Mouse (Mus musculus): ENCODE measurements around the gene Ikzf1. TPM values are rescaled to one million over a fixed set of nuclear protein-coding genes. Genes with fewer than 3 reads are reported as not detected.

Ikzf1 gene
- total and polyA plus RNA-seq, 2 experiments from 2014 or later, result 0.91 to 4.0 TPM

DNA sequence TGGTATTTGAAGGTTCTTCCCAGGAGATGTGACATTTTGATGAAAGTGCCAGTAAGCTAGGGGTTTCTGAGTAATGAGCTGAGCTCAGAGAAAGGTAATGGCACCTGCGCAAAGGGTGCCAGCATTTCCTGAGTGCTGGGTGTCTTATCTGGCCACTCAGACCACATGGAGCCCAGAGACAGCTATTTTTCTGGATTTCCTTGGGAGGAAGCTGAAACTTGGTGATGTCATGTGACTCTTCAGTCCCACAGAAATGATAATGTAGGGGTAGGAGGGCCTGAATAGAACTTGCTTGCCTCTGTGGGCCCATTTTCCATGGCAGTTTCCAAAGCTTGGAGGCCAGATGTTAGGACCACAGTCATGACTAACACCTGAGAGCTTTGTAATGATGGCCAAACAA lies 46.9 kb downstream of the Ikzf1 start:
- 96% methylated on average over 1 of the region's 1 CpGs for WGBS
- Histone ChIP-seq H3K4me1 (ENCODE audit: insufficient read depth, low read length) (no peaks in the 10 kb centered on the region), H3K9ac (replicated peaks; ENCODE audit: low read length) (no peak overlapping the region), H3K4me2 (ENCODE audit: low read depth, low read length) (no peak overlapping the region), H3K4me3 (ENCODE audit: low read length) (no peak overlapping the region), H3K9me3 (ENCODE audit: low read length) (no peaks in the 10 kb centered on the region), H3K27ac (no peak overlapping the region), H3K27me3 (ENCODE audit: insufficient read depth, low read length) (no peaks in the 10 kb centered on the region), H3K36me3 (ENCODE audit: insufficient read depth, low read length) (no peaks in the 10 kb centered on the region)
- DNase-seq (ENCODE audit: low spot score) (no peak), ATAC-seq (no peak)
- TF ChIP-seq CTCF (IDR thresholded peaks at IDR 0.05; ENCODE audit: low read depth), result no peak

- H3K9me3 ChIP-seq (ENCODE audit: low read length), result no peaks in the 10 kb centered on the region
- H3K4me1 ChIP-seq (ENCODE audit: insufficient read depth, low read length), result no peaks in the 10 kb centered on the region
- no peak overlapping the region for H3K27ac ChIP-seq
- H3K36me3 ChIP-seq (ENCODE audit: insufficient read depth, low read length), result no peaks in the 10 kb centered on the region
- no peaks in the 10 kb centered on the region for H3K27me3 ChIP-seq (ENCODE audit: insufficient read depth, low read length)
- no peak overlapping the region for H3K4me3 ChIP-seq (ENCODE audit: low read length)
- TF ChIP-seq CTCF (IDR thresholded peaks at IDR 0.05; ENCODE audit: low read depth), result no peak
- DNase-seq (ENCODE audit: low spot score) (no peak), ATAC-seq (no peak)
- no peak overlapping the region for H3K9ac ChIP-seq (replicated peaks; ENCODE audit: low read length)
- no peak overlapping the region for H3K4me2 ChIP-seq (ENCODE audit: low read depth, low read length)
- 79% methylated on average over 8 of the region's 8 CpGs for WGBS
Observed at GRCm38 (mm10) chr11:11732972-11733770, 48.4 kb downstream of the Ikzf1 start.

DNA sequence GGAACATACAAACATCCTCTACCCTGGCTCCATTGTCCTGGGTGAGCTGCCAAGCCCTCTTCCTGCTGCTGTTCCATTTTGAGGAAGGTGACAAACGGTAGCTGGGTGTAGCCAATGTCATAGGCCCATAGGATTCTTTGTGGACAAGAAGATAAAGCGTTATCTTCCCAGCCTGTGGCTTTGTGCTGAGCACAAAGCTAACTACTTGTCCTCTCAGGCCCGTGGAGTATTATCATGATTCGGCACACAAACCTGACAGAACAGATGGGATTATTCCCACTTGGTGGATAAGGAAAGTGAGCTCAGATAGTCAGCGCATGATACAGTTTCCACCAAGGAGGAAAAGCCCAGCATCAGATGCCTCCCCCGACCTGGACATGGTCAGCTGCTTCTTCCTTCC lies 50.4 kb downstream of the Ikzf1 start:
- DNase-seq (ENCODE audit: low spot score), result no peak
- Histone ChIP-seq H3K4me3 (ENCODE audit: low read length) (no peak overlapping the region), H3K27ac (no peak overlapping the region), H3K4me2 (ENCODE audit: low read depth, low read length) (no peak overlapping the region), H3K4me1 (ENCODE audit: insufficient read depth, low read length) (no peaks in the 10 kb centered on the region), H3K9ac (replicated peaks; ENCODE audit: low read length) (no peak overlapping the region), H3K9me3 (ENCODE audit: low read length) (no peaks in the 10 kb centered on the region), H3K27me3 (ENCODE audit: insufficient read depth, low read length) (no peaks in the 10 kb centered on the region), H3K36me3 (ENCODE audit: insufficient read depth, low read length) (no peaks in the 10 kb centered on the region)
- 82% methylated on average over 6 of the region's 6 CpGs for WGBS
- ATAC-seq, result no peak
- no peak for TF ChIP-seq CTCF (IDR thresholded peaks at IDR 0.05; ENCODE audit: low read depth)

GRCm38 (mm10) chr11:11736948-11737347 lies 52.1 kb downstream of the Ikzf1 start:
- DNase-seq (ENCODE audit: low spot score), result no peak
- Histone ChIP-seq H3K4me2 (ENCODE audit: low read depth, low read length) (no peak overlapping the region), H3K9ac (replicated peaks; ENCODE audit: low read length) (no peak overlapping the region), H3K9me3 (ENCODE audit: low read length) (no peaks in the 10 kb centered on the region), H3K4me3 (ENCODE audit: low read length) (no peak overlapping the region), H3K27me3 (ENCODE audit: insufficient read depth, low read length) (no peaks in the 10 kb centered on the region), H3K27ac (no peak overlapping the region), H3K36me3 (ENCODE audit: insufficient read depth, low read length) (no peaks in the 10 kb centered on the region), H3K4me1 (ENCODE audit: insufficient read depth, low read length) (no peaks in the 10 kb centered on the region)
- WGBS, result 85% methylated on average over 4 of the region's 4 CpGs
- no peak for ATAC-seq
- no peak for TF ChIP-seq CTCF (IDR thresholded peaks at IDR 0.05; ENCODE audit: low read depth)

DNA sequence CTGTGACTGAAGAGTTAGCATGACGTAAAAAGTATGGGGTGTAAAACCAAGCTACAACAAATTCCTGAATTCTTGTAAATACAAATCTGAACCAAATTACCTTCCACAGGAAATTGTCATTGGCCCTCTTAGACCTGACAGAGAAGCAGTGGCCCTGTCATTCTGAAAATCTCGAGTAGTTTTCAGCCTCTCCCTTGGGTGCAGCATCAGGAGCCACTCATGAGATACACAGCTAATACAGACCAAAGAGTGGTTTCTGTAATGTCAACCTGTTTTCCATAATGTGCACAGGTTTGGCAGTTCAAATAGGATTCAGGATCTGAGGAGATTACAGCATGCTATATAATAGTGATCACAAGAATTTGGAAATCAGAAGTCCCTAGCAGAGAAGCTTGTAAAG lies 52.8 kb downstream of the Ikzf1 start:
- H3K4me1 ChIP-seq (ENCODE audit: insufficient read depth, low read length), result no peaks in the 10 kb centered on the region
- ATAC-seq (no peak), DNase-seq (ENCODE audit: low spot score) (no peak)
- no peaks in the 10 kb centered on the region for H3K36me3 ChIP-seq (ENCODE audit: insufficient read depth, low read length)
- H3K9ac ChIP-seq (replicated peaks; ENCODE audit: low read length), result no peak overlapping the region
- H3K4me2 ChIP-seq (ENCODE audit: low read depth, low read length), result no peak overlapping the region
- no peaks in the 10 kb centered on the region for H3K27me3 ChIP-seq (ENCODE audit: insufficient read depth, low read length)
- H3K9me3 ChIP-seq (ENCODE audit: low read length), result no peaks in the 10 kb centered on the region
- no peak overlapping the region for H3K4me3 ChIP-seq (ENCODE audit: low read length)
- H3K27ac ChIP-seq, result no peak overlapping the region
- no peak for TF ChIP-seq CTCF (IDR thresholded peaks at IDR 0.05; ENCODE audit: low read depth)
- WGBS, result 65% methylated on average over 2 of the region's 2 CpGs

GRCm38 (mm10) chr11:11739054-11739453 lies 54.3 kb downstream of the Ikzf1 start:
- no peaks in the 10 kb centered on the region for H3K36me3 ChIP-seq (ENCODE audit: insufficient read depth, low read length)
- H3K4me1 ChIP-seq (ENCODE audit: insufficient read depth, low read length), result no peaks in the 10 kb centered on the region
- TF ChIP-seq CTCF (IDR thresholded peaks at IDR 0.05; ENCODE audit: low read depth), result no peak
- no peak overlapping the region for H3K4me3 ChIP-seq (ENCODE audit: low read length)
- DNase-seq (ENCODE audit: low spot score), result no peak
- no peak overlapping the region for H3K9ac ChIP-seq (replicated peaks; ENCODE audit: low read length)
- H3K27ac ChIP-seq, result no peak overlapping the region
- no peaks in the 10 kb centered on the region for H3K9me3 ChIP-seq (ENCODE audit: low read length)
- 92% methylated on average over 3 of the region's 3 CpGs for WGBS
- no peak overlapping the region for H3K4me2 ChIP-seq (ENCODE audit: low read depth, low read length)
- ATAC-seq, result no peak
- no peaks in the 10 kb centered on the region for H3K27me3 ChIP-seq (ENCODE audit: insufficient read depth, low read length)

- H3K9me3 ChIP-seq (ENCODE audit: low read length), result no peaks in the 10 kb centered on the region
- H3K27me3 ChIP-seq (ENCODE audit: insufficient read depth, low read length), result no peaks in the 10 kb centered on the region
- no peaks in the 10 kb centered on the region for H3K36me3 ChIP-seq (ENCODE audit: insufficient read depth, low read length)
- 74% methylated on average over 5 of the region's 5 CpGs for WGBS
- H3K4me1 ChIP-seq (ENCODE audit: insufficient read depth, low read length), result no peaks in the 10 kb centered on the region
- ATAC-seq (no peak), DNase-seq (ENCODE audit: low spot score) (no peak)
- no peak overlapping the region for H3K9ac ChIP-seq (replicated peaks; ENCODE audit: low read length)
- H3K4me3 ChIP-seq (ENCODE audit: low read length), result no peak overlapping the region
- no peak overlapping the region for H3K27ac ChIP-seq
- no peak overlapping the region for H3K4me2 ChIP-seq (ENCODE audit: low read depth, low read length)
- TF ChIP-seq CTCF (IDR thresholded peaks at IDR 0.05; ENCODE audit: low read depth), result no peak
Observed at GRCm38 (mm10) chr11:11740603-11741002, 55.8 kb downstream of the Ikzf1 start.

Measured in hindbrain, postnatal 0 days (tissue).